Mouse (Mus musculus): ENCODE measurements at regions not wholly inside any gene's neighbourhood (a gene's known extent, or its start where the extent isn't known, plus 50 kb on each side); places are given as distances from the start of the nearest gene placed in this dataset.

DNA sequence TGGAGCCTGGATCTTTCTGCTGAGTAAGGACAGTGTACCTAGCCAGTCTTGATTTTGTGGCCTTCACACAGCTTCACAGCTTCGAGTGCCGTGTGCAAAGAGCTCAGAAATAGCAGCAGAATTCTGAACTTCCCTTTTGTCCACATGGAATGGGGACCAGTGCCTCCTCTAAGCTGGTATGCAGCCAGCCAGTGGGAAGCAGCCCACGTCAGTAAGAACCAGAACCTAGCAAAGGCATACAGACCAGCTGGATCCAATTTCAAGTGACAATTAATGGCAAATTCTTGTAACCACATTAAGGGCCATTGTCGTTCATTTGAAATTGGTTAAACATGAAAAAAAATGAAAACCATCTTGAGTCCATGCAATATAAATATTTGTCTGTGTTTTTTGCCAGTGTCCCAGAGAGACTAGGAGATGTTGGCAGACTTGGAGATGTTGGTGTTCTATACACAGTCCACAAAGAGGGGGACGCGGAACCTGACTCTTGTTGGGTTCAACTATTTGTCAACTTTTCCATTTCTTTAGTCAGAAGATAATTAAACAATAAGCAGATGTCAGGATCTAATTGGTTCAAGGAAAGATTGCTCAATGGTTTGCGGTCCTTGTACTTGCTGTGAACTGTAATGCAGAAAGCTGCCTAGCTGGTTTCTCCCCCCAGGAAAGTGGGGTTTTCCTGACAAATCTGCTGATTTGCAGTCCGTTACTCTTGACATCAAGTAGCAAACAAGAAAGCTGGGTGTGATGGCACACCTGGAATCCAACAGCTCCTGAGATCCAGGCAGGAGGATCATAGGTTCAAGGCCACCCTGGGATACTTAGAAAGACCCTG lies 125.1 kb downstream of the Rplp1 start:
- TF ChIP-seq CTCF (IDR thresholded peaks at IDR 0.05; ENCODE audit: low read depth, low read length) (no peak), POLR2A (IDR thresholded peaks at IDR 0.05; ENCODE audit: insufficient read depth, low read length) (no peak)
